Mouse (Mus musculus): Measurements from ENCODE around the gene Il34. TPM values are rescaled to one million over a fixed set of nuclear protein-coding genes. Genes with fewer than 3 reads are reported as not detected.

Il34 gene
- total RNA-seq, 4 experiments from 2014 or later, result 4.3 to 8.3 (median 5.9) TPM

DNA sequence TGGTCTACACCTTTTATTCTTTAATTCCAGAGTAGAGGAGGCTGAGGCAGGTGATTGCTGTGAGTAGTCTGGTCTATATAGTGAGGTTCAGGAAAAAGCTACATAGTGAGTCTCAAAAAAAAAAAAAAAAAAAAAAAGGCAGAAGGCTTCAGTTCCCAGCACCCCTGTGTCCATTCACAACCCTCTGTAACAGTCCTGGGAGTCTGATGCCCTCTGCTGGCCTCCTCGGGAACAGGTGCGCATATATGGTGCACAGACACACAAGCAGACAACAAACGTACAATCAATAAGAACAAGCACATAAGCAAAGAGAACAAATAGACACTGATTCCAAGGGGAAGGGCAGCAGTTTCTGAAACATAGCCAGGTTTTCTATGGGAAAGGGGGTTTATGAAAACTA is 29.4 kb downstream of the Il34 start:
- no peak for DNase-seq (ENCODE audit: low spot score)

DNA sequence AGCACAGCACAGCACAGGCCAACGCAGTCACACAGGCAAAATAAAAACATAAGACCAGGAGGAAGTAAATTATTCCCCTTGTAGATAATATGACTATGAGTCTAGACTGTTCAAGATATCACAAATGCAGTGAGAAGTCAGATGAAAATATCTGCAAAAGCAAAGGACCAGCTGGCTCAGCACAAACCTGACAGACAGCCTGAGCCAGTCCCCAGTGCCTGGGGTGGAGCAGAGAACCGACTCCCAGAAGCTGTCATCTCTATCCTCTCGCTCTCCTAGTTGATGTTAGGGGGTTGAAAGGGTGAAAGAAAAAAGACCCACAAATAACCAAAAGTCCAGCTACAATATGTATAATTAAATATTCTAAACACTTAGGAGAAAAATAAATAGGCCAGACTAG is 30.0 kb downstream of the Il34 start:
- DNase-seq (ENCODE audit: low spot score), result no peak

DNA sequence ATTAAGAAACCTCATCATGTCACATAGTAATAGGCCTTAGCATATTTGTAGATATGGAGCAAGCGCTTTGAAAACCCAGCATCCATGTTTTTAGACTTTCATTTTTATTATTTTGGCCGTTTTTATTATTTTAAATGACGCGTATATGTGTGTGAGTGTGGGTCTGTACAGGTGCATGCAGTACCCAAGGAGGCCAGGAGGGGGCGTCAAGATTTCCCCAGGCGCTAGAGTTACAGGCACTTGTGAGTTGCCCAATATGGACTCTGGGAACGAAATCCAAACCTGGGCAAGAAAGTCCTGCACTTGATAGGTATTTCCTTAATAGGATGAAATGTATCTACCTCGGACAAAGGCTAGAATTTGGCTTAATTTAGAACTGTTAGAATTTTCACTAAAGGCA is 30.4 kb downstream of the Il34 start:
- no peak for DNase-seq (ENCODE audit: low spot score)

DNA sequence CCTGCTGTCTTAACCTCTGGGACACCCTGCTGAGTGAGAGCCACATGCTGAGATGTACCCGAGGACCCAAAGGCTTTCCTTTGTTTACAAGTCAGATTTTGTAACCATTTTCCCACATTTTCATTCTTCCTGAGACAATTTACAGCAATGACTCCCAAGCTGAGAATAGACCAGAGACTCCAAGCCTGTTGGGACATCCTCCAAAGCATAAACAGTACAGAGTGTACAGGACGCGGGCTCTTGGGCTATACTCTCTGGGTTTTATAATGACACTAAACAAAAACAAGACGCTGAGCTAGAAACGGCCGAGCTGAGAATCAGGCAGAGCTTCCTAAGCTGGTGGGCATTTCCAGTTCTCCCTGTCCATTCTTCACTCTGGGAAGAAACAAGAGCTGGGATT is 31.0 kb downstream of the Il34 start:
- DNase-seq (ENCODE audit: low spot score), result no peak

DNA sequence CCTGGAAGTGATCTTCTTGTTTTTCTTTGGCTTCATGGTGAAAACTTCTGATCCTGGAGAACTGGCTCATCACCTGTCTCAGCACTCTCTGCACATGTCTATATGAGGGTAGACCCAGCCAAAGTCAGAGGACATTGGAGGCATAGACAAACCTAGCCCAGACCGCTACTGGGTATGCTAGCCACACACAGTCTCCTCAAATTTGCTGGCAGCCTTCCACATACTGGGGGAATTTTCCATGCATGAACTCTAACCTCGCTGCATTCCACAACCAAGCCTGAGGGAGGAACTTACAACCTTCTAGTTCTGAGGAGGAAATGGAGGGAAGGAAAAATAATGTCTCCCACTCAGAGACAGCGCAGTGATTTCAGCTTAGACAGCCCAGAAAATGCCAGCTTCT is 31.7 kb downstream of the Il34 start:
- no peak for DNase-seq (ENCODE audit: low spot score)

DNA sequence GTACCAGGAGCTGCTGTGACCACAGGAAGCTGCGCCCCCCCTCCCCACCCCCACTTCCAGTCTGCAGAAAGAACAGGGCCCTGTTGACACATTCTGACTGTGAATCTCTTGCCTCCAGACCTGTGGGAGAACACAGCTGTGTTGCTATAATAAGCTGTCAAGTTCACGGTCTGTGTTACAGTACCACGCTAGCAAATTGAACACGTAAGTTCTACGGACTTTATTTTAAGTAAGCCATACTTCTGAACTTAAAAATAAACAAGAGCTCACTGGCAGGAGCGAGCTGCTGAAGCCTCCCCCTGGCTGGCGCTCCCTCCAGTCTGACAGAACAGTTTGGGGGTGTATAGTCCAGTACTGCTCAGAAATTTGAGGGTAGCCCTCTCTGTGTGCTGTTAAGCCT is 33.3 kb downstream of the Il34 start:
- no peak for DNase-seq (ENCODE audit: low spot score)

DNA sequence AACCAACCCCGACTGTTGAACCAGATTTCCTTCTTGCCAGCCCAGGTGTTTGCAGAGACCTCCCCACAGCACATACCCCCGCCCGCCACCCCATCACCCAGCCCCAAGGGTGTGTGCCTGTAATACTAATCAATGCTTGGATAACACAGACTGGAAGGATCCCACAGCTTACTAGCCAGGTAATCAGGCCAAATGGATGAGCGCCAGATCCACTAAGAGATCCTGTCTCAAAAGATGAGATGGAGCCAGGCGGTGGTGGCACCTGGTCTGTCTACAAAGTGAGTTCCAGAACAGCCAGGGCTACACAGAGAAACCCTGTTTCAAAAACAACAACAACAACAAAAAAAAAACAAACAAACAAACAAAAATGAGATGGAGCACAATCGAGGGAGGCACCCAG is 38.5 kb downstream of the Il34 start:
- DNase-seq (ENCODE audit: low spot score), result no peak

DNA sequence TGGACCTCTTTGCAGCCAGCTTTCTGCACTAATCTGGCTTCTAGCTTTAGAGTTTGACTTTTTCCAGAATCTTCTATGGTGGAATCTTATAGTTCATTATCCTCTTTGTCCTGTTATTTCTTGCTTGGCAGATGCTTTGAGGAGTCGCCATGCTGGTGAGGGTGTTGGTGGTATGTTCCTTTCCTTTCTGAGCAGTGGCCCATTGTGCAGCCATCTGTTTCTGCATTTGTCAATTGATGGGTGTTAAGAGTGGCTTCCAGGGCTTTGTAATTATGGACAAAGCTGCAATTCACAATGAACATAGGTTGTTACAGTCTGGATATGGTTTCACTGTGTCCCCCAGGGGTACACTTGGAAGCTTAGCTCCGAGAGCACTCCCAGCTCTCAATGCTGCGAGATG is 41.1 kb downstream of the Il34 start:
- DNase-seq (ENCODE audit: low spot score), result no peak

DNA sequence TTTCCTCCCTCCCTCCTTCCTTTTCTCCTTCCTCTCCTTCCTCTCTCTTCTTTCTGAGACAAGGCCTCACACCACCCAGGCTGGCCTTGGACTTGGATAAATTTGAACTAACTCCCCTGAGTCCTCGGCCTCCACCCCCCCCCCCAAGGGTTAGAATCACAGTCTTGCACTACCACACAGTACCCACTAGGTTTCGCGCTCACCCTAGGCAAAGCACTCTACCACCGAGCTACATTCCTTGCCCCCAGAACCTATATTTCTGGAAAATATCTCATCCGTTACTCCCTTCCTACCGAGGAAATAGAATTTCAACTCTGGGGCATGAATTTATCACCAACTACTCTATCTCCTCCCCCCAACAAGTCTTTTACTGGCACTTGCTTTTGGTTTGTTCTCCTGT is 43.7 kb downstream of the Il34 start:
- DNase-seq (ENCODE audit: low spot score), result no peak

DNA sequence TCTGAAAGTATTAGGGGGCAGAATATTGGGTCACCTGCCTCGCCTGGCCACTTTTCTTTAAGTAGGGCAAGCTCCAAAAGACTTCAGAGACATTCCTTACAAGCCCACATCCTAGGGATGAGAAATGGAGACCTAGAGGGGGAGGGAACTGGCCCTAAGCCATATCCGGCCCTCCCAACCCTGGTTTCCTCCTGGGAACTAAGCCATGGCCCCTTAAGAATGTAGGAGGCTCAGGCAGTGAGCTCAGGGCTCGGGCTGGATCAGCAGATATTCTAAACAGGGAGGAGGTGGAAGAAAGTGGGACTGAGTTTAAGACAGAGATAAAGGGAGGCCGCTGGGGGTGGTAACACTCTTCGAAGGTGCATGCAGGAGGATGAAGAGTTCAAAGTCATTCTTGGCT is 44.5 kb downstream of the Il34 start:
- DNase-seq (ENCODE audit: low spot score), result peak; percentile 72

DNA sequence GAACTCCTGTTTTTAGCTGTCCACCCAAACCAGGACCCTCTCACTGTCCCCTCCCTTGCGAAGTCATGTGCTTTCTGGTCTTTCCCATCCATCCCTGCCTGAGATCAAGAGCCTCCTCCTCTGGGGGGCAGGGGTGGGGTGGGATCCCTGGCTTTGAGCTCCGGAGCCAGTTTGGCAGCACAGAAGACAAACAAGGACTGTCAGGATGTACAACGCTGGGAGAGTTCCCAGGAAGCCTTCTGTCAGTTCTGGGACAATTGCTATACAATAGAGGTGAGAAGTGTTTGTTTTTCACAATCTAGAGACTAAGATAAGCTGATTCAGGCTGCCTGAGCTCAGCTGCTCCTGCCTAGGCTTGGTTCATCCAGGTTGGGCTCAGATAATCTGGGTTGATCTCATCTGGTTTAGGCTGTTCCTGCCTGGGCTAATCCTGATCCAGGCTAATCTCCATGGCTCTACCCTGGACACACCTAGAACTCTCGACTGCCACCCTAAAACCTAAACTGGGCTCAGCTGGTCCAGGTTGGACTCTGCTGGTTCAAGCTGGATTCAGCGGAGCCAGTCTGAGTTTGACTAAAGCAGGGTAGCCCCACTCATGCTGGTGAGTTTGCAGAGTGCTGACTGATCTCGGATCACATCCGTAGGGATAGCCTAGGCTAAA is 45.3 kb downstream of the Il34 start:
- no peak for DNase-seq (ENCODE audit: low spot score)

DNA sequence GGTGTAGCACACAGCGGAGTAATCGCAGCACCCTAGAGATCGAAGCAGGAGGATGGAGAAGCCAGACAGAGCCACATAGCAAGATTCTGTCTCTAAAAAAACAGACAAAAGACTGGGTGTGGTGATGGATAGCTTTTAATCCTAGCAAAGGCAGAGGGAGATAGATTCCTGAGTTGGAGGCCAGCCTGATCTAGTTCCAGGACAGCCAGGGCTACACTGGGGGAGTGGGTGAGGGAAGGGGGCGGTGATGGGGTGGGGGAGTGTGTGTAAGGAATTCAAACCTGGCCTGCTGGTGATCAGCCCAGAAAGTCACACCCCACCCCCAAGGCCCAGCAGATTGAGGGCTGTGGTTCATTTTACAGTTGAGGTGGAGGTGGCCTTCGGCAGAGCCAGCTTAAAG is 49.5 kb downstream of the Il34 start:
- no peak for DNase-seq (ENCODE audit: low spot score)

DNA sequence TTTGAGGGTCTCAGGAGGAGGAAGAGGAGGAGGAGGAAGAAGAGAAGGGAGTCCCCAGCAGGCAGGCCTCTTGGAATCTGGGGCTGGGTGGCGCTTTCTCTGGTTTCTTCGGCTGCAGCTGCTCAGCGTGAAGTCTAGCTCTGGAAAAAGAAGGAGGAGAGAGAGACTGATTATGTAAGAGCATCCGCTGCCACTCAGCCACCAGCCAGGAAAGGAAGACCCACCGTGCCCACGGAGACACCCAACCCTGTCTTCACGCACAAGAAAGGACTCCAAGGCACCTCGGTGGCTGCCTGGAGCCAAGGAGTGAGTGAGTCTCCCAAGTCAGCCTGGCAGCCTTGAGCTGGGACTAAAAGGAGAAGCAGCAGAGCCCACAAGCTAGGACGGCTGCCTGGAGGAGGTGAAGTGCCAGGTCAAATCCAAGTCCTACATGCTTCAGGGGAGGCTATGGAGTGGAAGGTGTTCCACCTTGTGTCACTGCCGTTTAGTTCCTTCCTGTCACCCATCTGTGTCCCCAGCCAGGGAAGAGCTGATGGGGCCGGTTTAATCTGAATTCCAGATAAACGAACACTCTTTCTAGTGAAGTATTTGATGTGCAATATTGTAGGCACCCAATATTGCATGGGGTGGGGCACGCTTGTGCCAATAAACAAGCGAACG is 50.1 kb downstream of the Il34 start:
- DNase-seq (ENCODE audit: low spot score), result no peak

DNA sequence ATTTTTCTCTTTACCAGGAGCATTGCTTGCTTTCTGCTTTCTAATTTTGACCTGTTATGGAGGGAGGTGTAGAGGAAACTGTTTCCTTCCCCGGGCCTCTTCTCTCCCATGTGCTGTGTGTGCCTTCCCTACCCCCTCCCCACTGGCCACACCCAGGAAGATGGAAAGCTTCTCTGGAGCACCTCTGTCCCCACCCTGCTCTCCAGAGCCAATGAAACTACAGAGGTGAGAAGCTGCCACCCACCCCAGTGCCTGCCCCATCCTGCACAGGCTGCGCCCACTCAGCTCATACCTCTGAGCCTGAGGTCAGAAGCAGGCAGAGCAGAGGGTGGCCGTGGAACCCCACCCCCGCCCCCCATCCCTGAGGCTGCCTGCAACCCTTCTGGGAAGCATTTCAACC is 51.0 kb downstream of the Il34 start:
- DNase-seq (ENCODE audit: low spot score), result no peak

DNA sequence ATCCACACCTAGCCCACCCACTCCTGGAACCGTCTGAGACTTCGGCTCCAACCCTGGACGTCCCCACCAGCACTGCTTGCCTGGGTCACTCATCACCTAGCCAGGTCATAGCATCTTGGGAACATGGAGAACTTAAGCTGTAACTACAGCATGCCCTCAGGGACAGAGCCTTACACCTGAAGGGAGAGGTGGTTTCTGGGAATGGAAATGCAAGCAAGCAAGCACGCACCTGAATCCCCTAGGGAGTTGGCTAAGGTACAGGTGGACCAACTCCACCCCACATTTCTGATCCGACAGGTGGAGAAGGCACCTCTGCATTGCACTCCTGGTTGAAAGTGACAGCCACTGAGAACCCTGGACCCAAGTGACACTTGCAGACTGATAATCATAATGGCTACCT is 54.2 kb downstream of the Il34 start:
- no peak for DNase-seq (ENCODE audit: low spot score)

DNA sequence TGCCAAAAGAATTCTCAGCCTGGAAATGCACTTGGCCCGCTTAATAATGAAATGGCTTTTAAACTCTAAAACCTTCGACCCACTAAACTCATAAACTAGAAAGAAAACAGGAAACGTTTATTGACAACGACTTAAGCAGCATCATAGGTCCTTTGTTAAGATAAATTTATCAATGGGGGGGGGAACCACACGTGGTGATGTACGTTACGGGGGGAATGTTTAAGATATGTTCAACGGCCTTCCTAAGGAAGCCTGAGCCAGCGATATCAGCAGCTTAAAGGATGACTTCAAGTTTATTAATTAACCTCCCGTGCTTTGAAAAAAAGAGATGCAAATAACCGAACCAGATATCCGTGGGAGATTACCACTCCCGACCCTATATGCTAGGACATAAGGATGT is 55.5 kb downstream of the Il34 start:
- DNase-seq (ENCODE audit: low spot score), result no peak

DNA sequence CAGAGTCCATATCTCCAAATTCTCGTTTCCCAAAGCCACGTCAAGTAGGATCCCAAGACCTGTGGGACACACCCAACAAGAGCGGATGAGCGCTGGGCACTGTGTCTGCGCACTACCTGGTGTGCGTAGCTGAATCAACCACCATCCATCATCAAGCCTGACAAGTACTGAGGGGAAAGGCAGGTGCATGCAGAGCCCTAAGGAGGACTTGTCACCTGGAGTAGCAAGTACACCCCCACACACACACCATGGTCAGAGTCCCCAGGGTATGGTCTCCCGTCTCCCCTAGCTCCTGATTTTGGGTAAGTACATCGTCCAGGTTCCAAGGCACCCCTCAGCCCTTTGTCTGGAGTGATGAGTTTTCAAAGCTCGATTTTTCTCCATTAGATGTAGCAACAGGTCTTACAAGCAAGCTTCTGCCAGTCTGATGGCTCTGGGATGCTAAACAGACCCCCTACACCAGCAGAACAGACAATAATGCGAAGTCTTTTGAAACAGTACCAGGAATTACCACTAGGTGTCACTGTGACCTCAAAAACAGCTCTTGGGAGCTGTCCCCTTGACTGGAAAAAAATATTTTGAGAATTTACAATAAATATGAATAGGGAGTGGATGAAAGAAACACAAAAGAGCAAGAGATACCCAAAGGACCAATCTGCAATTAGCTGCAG is 56.1 kb downstream of the Il34 start:
- DNase-seq (ENCODE audit: low spot score), result peak; percentile 76

DNA sequence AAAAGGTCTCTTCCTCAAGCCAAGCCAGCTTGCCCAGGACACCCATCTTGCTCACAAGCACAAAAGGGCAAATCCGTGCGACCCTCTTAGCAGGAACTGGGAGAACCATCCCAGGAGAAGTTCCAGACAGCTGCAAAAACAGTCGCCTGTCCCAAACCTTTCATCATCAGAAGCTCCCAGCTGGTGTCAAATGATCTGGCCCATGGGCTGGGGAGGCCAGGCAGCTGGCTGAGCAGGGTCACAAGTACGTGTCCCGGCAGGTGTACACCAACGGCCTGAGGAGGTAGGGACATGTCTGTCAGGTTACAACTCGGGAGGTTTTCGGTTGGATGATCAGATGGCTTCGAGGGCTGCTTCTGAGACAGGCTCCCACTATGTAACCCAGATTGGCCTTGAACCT is 59.1 kb downstream of the Il34 start:
- DNase-seq (ENCODE audit: low spot score), result no peak

DNA sequence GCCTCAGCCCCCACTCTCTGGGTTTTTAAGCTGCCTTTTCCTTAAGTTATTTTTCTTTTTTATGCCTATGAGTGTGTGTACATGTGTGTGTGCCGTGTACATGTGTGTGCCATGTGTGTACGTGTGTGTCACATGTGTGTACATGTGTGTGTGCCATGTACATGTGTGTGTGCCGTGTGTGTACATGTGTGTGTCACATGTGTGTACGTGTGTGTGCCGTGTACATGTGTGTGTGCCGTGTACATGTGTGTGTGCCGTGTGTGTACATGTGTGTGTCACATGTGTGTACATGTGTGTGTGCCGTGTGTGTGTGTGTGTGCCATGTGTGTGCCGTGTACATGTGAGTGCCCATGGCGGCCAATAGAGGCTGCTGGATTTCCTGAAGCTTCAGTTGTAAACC is 60.6 kb downstream of the Il34 start:
- no peak for DNase-seq (ENCODE audit: low spot score)

DNA sequence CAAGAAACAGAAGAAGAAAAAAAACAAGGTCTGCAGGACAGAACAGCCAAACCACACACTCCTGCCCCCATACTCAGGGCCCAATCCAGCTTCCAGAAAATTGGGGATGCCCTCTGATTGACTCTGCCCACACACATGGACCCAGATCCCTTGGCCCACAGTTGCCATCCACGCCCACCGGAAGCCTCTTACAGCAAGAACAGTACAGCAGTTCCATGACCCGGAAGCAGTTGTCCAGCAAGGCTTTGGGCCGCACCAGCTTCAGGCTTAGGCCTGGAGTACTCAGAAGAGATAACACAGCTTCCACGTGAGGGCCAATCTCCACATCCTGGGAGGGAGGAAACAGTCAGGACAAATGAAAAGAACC is 63.3 kb downstream of the Il34 start:
- DNase-seq (ENCODE audit: low spot score), result no peak

DNA sequence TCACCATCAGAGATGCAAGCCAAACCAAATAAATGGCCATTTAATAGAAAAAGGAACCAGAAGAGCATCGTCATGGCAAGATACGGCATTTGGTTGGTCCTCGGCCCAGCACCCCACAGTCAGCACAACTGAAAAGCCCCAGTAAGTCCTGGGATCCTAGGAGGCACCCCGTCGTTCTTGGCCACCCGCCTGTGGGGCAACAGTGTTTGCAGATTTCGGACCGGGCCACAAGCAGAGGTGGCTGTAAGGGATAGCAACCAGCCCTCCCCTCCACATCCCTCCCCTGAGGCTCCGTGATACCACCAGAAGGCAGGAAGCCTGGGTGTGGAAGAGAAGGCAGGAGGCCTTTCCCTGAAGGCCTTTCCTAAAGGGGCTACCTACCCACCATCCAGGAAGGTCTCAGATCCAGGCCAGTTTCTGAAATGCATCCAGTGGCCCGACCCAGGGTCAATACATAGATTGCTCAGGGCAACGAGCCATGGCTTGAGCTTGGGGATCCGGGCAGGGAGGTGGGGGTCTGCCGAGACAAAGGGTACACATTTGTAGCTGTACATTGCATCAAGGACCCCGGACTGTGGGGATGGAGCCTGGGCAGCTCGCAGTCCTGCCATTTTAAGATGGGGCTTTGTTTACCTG is 63.8 kb downstream of the Il34 start:
- no peak for DNase-seq (ENCODE audit: low spot score)

DNA sequence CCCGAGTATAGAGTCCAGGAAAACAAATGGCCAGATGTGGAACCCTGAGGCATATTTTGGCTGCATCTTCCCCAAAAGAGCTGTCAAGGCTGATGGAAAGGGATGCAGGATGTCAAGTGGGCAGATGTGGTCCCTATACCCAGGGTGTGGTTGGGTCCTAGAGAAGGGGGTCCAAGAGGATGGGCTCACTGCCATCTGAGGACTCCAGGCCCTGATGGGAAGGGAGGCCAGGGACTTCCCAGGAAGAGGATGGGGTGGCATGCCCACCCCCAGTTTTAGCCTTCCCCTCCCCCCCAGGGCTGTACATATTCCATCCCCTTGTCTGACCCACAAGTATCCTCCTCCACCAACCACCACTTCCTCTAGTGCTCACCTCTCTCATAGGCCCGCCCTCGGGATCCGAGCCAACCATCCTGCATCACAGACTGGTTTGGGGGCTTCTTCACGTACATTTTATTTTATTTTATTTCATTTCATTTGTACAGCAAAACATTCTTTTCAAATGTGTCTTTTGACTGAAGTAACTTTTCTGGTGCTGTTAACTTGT is 65.0 kb downstream of the Il34 start:
- DNase-seq (ENCODE audit: low spot score), result no peak

Measured in heart, adult 8-10 months (tissue).